Mouse (Mus musculus): ENCODE results near the gene Timm17a. TPM values are rescaled to one million over a fixed set of nuclear protein-coding genes. Genes with fewer than 3 reads are reported as not detected.

The Timm17a gene
- polyA plus RNA-seq (2015; fragmentation: Nextera tagmentation; extraction: Ambion mirVana), result 188 and 196 TPM in 2 replicates

GRCm38 (mm10) chr1:135313284-135314031 lies at the start of gene Timm17a:
Gene Timm17a, minus strand, starts transcription at chr1:135313778.
- Histone ChIP-seq H3K36me3 (peaks cover 13% of the 10 kb centered on the region), H3K4me2 (replicated peaks) (peak within 1 kb of the TSS; percentile 68), H3K9me3 (replicated peaks) (no peaks in the 10 kb centered on the region), H3K4me1 (peaks cover 21% of the 10 kb centered on the region), H3K27ac (replicated peaks) (peak within 1 kb of the TSS; percentile 87), H3K9ac (peak within 1 kb of the TSS; percentile 89), H3K27me3 (no peaks in the 10 kb centered on the region), H3K4me3 (replicated peaks) (peak within 1 kb of the TSS; percentile 67)
- peak; percentile 99 for ATAC-seq (ENCODE audit: insufficient number of reproducible peaks, low FRiP score, low TSS enrichment, low read depth)
- under 1% methylated on average over 51 of the region's 51 CpGs for WGBS

DNA sequence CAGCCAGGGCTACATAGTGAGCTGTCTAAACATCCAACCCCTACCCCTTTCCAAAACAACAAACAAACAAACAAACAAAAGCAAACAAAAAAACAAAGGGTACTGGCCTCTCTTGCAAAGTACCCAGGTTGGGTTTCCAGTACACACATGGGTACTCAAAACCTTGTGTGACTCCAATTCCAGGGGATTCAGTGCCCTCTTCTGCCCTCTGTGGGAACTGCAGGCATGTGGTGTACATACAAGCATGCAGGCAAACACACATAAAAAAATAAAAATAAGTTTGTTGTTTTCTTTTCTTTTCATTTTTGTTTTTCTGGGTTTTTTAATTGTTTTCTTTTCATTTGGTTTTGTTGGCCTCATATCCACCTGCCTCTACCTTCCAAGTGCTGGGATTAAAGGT lies 48.5 kb upstream of the Timm17a start:
- Histone ChIP-seq H3K9me3 (replicated peaks) (no peaks in the 10 kb centered on the region), H3K4me1 (no peaks in the 10 kb centered on the region), H3K4me3 (replicated peaks) (no peak overlapping the region), H3K9ac (no peak overlapping the region), H3K27me3 (no peaks in the 10 kb centered on the region), H3K4me2 (replicated peaks) (no peak overlapping the region), H3K36me3 (no peaks in the 10 kb centered on the region), H3K27ac (replicated peaks) (no peak overlapping the region)
- no peak for ATAC-seq (ENCODE audit: insufficient number of reproducible peaks, low FRiP score, low TSS enrichment, low read depth)

GRCm38 (mm10) chr1:135361491-135361890 lies 47.9 kb upstream of the Timm17a start:
- ATAC-seq (ENCODE audit: insufficient number of reproducible peaks, low FRiP score, low TSS enrichment, low read depth), result no peak
- Histone ChIP-seq H3K4me1 (no peaks in the 10 kb centered on the region), H3K4me2 (replicated peaks) (no peak overlapping the region), H3K27me3 (no peaks in the 10 kb centered on the region), H3K4me3 (replicated peaks) (no peak overlapping the region), H3K9ac (no peak overlapping the region), H3K9me3 (replicated peaks) (no peaks in the 10 kb centered on the region), H3K27ac (replicated peaks) (no peak overlapping the region), H3K36me3 (no peaks in the 10 kb centered on the region)
- WGBS, result 76% methylated on average over 4 of the region's 4 CpGs

GRCm38 (mm10) chr1:135359071-135359470 lies 45.5 kb upstream of the Timm17a start:
- WGBS, result 22% methylated on average over 2 of the region's 2 CpGs
- Histone ChIP-seq H3K4me3 (replicated peaks) (no peak overlapping the region), H3K9me3 (replicated peaks) (no peaks in the 10 kb centered on the region), H3K4me1 (no peaks in the 10 kb centered on the region), H3K27ac (replicated peaks) (no peak overlapping the region), H3K27me3 (no peaks in the 10 kb centered on the region), H3K4me2 (replicated peaks) (no peak overlapping the region), H3K36me3 (no peaks in the 10 kb centered on the region), H3K9ac (no peak overlapping the region)
- ATAC-seq (ENCODE audit: insufficient number of reproducible peaks, low FRiP score, low TSS enrichment, low read depth), result no peak

GRCm38 (mm10) chr1:135351953-135352352 lies 38.4 kb upstream of the Timm17a start:
- Histone ChIP-seq H3K27ac (replicated peaks) (no peak overlapping the region), H3K36me3 (no peaks in the 10 kb centered on the region), H3K27me3 (no peaks in the 10 kb centered on the region), H3K4me1 (0 out of 2 replicates have a peak, but pooled peaks cover 7% of the 10 kb centered on the region), H3K9me3 (replicated peaks) (no peaks in the 10 kb centered on the region), H3K4me3 (replicated peaks) (no peak overlapping the region), H3K4me2 (replicated peaks) (no peak overlapping the region), H3K9ac (no peak overlapping the region)
- ATAC-seq (ENCODE audit: insufficient number of reproducible peaks, low FRiP score, low TSS enrichment, low read depth), result no peak
- 58% methylated on average over 3 of the region's 3 CpGs for WGBS

DNA sequence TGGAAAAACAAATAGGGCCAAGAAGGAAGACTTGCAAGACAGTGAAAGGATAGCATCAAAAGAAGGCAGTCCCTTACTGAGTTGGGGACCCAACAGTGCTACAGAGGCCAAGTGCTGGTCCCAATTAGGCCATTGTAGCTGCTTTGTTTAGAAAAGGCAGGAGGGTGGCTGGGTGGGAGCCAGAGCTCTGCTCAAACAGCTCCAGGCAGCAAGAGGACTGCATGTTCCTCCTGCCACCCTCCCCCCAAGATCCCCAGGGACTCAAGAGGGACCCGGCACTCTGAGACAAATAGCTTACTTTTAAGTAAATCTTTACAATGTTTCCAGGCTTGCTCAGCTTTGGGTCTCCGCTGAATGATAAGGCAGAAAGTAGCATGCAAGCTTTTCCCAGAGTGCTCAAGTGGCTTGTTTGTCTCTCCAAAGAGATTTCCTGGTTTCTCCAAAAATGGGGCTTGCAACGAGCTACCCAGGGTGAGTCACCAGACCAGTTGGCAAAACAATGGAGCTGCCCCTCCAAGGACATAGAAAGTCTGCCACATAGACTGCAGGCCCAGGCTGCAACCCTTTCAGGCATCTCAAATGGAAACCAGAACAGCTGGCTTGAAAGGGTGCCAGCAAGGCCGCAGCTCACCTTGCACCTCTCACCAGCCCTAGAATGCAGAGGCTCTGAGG lies 34.1 kb upstream of the Timm17a start:
- Histone ChIP-seq H3K4me3 (replicated peaks) (no peak overlapping the region), H3K27me3 (no peaks in the 10 kb centered on the region), H3K9ac (no peak overlapping the region), H3K4me2 (replicated peaks) (no peak overlapping the region), H3K36me3 (no peaks in the 10 kb centered on the region), H3K4me1 (0 out of 2 replicates have a peak, but pooled peaks cover 7% of the 10 kb centered on the region), H3K27ac (replicated peaks) (peak overlapping the region; percentile 19; the same call in 1 of the 2 replicates), H3K9me3 (replicated peaks) (no peaks in the 10 kb centered on the region)
- ATAC-seq (ENCODE audit: insufficient number of reproducible peaks, low FRiP score, low TSS enrichment, low read depth), result no peak; the same call in 1 of the 2 replicates
- 42% methylated on average over 4 of the region's 4 CpGs for WGBS

DNA sequence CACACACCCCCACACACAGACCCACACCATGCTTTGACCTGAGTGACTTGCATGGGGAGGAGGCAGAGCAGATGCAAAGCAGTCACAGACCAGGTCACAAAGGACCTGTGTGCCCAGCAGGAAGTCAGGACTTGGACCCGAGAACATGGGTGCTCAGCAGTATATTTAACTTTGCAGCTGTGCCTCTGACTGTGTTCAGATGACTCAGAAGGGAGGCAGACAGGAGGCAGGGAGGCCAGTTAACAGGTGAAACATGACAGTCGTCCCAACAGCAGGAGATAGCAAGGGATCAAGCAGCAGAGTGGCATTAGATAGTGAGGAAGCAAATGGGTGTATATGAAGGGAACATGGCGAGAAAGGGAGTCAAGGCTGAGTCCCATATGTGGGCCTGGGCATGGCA lies 33.3 kb upstream of the Timm17a start:
- Histone ChIP-seq H3K9me3 (replicated peaks) (no peaks in the 10 kb centered on the region), H3K36me3 (no peaks in the 10 kb centered on the region), H3K9ac (no peak overlapping the region), H3K27ac (replicated peaks) (no peak overlapping the region), H3K4me1 (0 out of 2 replicates have a peak, but pooled peaks cover 7% of the 10 kb centered on the region), H3K27me3 (no peaks in the 10 kb centered on the region), H3K4me3 (replicated peaks) (no peak overlapping the region), H3K4me2 (replicated peaks) (no peak overlapping the region)
- ATAC-seq (ENCODE audit: insufficient number of reproducible peaks, low FRiP score, low TSS enrichment, low read depth), result no peak
- 60% methylated on average over 3 of the region's 3 CpGs for WGBS

DNA sequence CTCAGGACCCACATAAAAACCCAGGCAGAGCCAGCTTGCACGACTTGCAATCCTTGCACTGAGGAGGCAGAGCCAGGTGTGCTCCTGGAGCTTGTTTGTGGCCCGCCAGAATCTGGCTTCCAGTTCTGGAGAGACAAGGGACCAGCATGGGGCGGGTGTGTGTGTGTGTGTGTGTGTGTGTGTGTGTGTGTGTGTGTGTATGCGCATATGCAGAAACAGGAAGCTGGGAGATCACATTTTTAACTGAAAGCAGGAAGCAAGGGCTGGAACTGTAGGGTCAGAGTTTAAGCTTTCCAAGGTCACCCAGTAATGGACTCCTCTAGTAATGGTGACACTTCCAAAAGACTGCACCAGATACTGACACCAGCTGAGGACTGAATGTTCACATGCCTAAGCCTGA lies 30.4 kb upstream of the Timm17a start:
- H3K4me1 ChIP-seq, result 0 out of 2 replicates have a peak, but pooled peaks cover 7% of the 10 kb centered on the region
- H3K27me3 ChIP-seq, result no peaks in the 10 kb centered on the region
- H3K4me2 ChIP-seq (replicated peaks), result no peak overlapping the region
- no peak overlapping the region for H3K9ac ChIP-seq
- no peaks in the 10 kb centered on the region for H3K9me3 ChIP-seq (replicated peaks)
- 53% methylated on average over 4 of the region's 4 CpGs for WGBS
- no peak overlapping the region for H3K27ac ChIP-seq (replicated peaks)
- no peak for ATAC-seq (ENCODE audit: insufficient number of reproducible peaks, low FRiP score, low TSS enrichment, low read depth)
- H3K4me3 ChIP-seq (replicated peaks), result no peak overlapping the region
- H3K36me3 ChIP-seq, result no peaks in the 10 kb centered on the region

GRCm38 (mm10) chr1:135341947-135342346 lies 28.4 kb upstream of the Timm17a start:
- Histone ChIP-seq H3K4me3 (replicated peaks) (no peak overlapping the region), H3K9me3 (replicated peaks) (no peaks in the 10 kb centered on the region), H3K4me2 (replicated peaks) (no peak overlapping the region), H3K27ac (replicated peaks) (no peak overlapping the region), H3K36me3 (no peaks in the 10 kb centered on the region), H3K4me1 (no peaks in the 10 kb centered on the region), H3K9ac (no peak overlapping the region), H3K27me3 (no peaks in the 10 kb centered on the region)
- no peak for ATAC-seq (ENCODE audit: insufficient number of reproducible peaks, low FRiP score, low TSS enrichment, low read depth)
- 69% methylated on average over 8 of the region's 8 CpGs for WGBS

GRCm38 (mm10) chr1:135330578-135330977 lies 17.0 kb upstream of the Timm17a start:
- 58% methylated on average over 6 of the region's 6 CpGs for WGBS
- no peaks in the 10 kb centered on the region for H3K36me3 ChIP-seq
- H3K27me3 ChIP-seq, result no peaks in the 10 kb centered on the region
- ATAC-seq (ENCODE audit: insufficient number of reproducible peaks, low FRiP score, low TSS enrichment, low read depth), result no peak
- H3K9ac ChIP-seq, result no peak overlapping the region
- no peak overlapping the region for H3K4me3 ChIP-seq (replicated peaks)
- no peaks in the 10 kb centered on the region for H3K9me3 ChIP-seq (replicated peaks)
- H3K27ac ChIP-seq (replicated peaks), result no peak overlapping the region
- no peaks in the 10 kb centered on the region for H3K4me1 ChIP-seq
- H3K4me2 ChIP-seq (replicated peaks), result no peak overlapping the region

GRCm38 (mm10) chr1:135328368-135328767 lies 14.8 kb upstream of the Timm17a start:
- H3K4me1 ChIP-seq, result peaks cover 15% of the 10 kb centered on the region
- H3K27me3 ChIP-seq, result 0 out of 2 replicates have a peak, but pooled peaks cover 4% of the 10 kb centered on the region
- no peak overlapping the region for H3K27ac ChIP-seq (replicated peaks)
- 49% methylated on average over 5 of the region's 5 CpGs for WGBS
- H3K4me3 ChIP-seq (replicated peaks), result no peak overlapping the region
- no peak overlapping the region for H3K4me2 ChIP-seq (replicated peaks)
- H3K9me3 ChIP-seq (replicated peaks), result no peaks in the 10 kb centered on the region
- H3K36me3 ChIP-seq, result no peaks in the 10 kb centered on the region
- H3K9ac ChIP-seq, result no peak overlapping the region
- ATAC-seq (ENCODE audit: insufficient number of reproducible peaks, low FRiP score, low TSS enrichment, low read depth), result no peak
